Mouse (Mus musculus): ENCODE results near the gene Slco1a1. TPM values are rescaled to one million over a fixed set of nuclear protein-coding genes. Genes with fewer than 3 reads are reported as not detected.

Gene Slco1a1
- polyA plus RNA-seq (2014; fragmentation: Illumina TruSeq; extraction: RNeasy Lipid Tissue Mini Kit (QIAGEN cat#74804)) = not detected

DNA sequence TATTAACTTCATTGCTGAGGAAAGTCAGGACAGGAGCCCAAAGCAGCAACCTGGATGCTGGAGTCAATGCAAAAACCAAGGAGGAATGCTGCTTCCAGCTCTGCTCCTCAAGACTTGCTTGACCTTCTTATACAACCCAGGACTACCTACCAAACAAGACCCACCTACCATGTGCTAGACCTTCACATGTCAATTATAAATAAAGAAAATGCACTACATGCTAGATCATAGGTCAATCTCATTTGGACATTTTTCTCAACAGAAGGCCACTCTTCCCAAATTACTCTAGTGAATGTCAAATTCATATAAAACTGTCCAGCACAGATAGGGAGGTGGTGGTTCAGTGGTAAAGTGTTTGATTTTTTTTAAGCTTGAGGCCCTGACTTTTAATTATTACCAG lies at the start of gene Slco1a1:
Gene Slco1a1, minus strand, starts transcription at position 101 of the 400 bp plus-strand sequence.

Other genes with a start within 250 kb of the Slco1a1 start
- not detected for gene Gm5724, start 173.2 kb downstream of the Slco1a1 start, polyA plus RNA-seq (2014; fragmentation: Illumina TruSeq; extraction: RNeasy Lipid Tissue Mini Kit (QIAGEN cat#74804))
- 14.7 TPM for gene Slco1a4, start 90.8 kb downstream of the Slco1a1 start, polyA plus RNA-seq (2014; fragmentation: Illumina TruSeq; extraction: RNeasy Lipid Tissue Mini Kit (QIAGEN cat#74804))
- not detected for gene Gm6614, start 64.5 kb upstream of the Slco1a1 start, polyA plus RNA-seq (2014; fragmentation: Illumina TruSeq; extraction: RNeasy Lipid Tissue Mini Kit (QIAGEN cat#74804))